Mouse (Mus musculus) mouse embryonic stem cell (cell line): ENCODE results near the gene Mrpl45.
"Not testable (repeated sequence)": the region's sequence is repeated elsewhere in the genome, so short reads cannot be mapped to it uniquely, and the experiment has no call there.

Source experiments
- in situ Hi-C, 2 experiments: fragments of 300-500 bp; cut with MboI; formaldehyde crosslinking; loops; 1 replicate in 1 of 2; 3 replicates in 1 of 2; pipeline ENCODE4 v1.14.3; 2019 to 2020; ENCODE audit warnings: low sequenced_read_pairs in 2 of 2, low pct_unique_long_range_greater_than_20kb in 1 of 2, mixed read lengths in 1 of 2; ENCODE audit not compliant: unreplicated experiment in 1 of 2

Gene Mrpl45

GRCm38 (mm10) chr11:97289276-97290230, 26.0 kb upstream of the Mrpl45 start:
- in situ Hi-C loops = no loop called here

DNA sequence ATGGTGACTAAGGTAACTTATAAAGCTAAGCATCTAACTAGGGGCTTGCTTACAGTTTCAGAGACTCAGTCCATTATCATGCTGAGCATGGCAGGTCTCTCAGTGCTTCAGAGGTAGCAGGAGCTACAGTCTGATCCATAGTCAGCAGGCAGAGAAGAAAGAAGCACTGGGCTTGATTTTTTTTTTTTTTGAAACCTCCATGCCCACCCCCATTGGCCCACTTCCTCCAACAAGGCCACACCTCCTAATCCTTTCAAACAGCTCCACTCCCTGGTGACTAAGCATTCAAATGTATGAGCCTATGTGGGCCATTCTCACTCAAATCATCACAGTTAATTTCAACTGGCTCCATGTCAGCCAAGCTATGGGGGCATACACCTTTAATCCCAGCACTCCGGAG, 22.8 kb upstream of the Mrpl45 start:
- in situ Hi-C loops = no loop called here

DNA sequence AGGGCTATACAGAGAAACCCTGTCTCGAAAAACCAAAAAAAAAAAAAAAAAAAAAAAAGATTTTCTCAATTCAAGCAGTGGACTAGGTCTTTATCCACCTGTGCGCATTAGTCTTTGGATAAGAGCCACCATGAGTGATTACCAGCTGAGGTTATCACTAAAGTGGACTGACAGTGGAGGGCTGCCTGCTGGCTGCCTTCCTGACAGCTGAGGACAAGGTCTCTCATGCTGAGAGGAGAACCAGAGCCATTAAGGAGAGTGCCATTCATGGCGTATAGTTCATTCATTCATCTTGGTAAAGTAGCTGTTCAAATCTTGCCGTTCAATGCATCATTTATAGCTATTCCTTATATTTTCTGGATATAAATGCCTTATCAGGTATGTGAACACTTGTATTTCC, 19.0 kb upstream of the Mrpl45 start:
- in situ Hi-C loops = no loop called here

- in situ Hi-C loops = no loop called here
Observed at GRCm38 (mm10) chr11:97299939-97300338, 15.6 kb upstream of the Mrpl45 start.

DNA sequence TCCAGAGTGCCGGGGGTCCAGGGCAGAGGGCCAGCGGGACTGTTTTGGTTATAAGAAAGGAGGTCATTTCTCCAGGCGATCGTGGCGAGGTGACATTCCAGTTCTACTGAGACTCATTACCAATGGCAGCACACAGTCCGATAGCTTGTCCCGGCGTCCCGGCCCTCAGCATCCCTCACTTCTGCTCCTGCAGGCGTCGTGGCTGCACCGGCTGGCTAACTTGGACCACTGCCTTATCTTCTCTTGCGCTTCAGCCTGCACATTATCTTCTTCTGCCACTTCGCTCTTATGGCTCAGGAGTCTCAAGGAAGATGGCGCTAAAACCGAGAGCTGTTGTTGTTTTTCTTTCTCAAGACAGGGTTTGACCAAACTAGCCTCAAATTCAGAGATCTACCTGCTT, 14.1 kb upstream of the Mrpl45 start:
- in situ Hi-C loops = no loop called here

GRCm38 (mm10) chr11:97302231-97302781, 13.2 kb upstream of the Mrpl45 start:
- in situ Hi-C loops = no loop called here

GRCm38 (mm10) chr11:97304631-97305030, 10.9 kb upstream of the Mrpl45 start:
- in situ Hi-C loops = no loop called here

- in situ Hi-C loops = no loop called here
Observed at GRCm38 (mm10) chr11:97307294-97308069, 8.0 kb upstream of the Mrpl45 start.

DNA sequence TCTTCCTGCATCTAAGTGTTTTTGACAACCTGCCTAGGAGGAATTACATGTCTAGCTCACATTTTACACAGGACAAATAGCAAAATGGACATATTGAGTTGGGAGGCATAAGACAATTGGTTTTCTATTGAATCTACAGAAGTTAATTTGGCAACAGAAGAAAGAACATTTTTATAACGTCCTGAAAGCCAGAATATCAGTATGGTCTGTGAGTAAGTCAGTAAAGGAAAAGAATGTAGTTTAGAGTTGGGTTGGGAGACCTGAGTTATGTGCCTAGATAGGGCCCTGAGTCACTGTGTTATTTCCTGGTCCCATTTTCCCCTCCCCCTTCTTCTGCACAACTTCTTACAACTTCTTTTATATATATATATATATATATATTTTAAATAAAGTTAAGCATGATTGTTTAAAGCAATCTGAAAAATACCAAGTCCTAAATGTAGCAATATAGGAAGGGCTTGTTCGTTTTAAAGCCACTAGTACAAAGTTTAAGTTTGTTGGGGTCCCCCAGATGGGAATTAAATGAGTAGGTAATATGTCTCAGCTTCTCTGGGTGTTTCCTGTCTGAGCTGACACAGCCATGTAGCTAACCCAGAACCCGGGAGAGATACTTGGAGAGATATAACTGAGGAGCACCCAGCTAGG, 6.6 kb upstream of the Mrpl45 start:
- in situ Hi-C loops = no loop called here

GRCm38 (mm10) chr11:97309451-97309836, 6.1 kb upstream of the Mrpl45 start:
- in situ Hi-C loops = no loop called here

- in situ Hi-C loops = no loop called here
Observed at GRCm38 (mm10) chr11:97309911-97310571, 5.5 kb upstream of the Mrpl45 start.

DNA sequence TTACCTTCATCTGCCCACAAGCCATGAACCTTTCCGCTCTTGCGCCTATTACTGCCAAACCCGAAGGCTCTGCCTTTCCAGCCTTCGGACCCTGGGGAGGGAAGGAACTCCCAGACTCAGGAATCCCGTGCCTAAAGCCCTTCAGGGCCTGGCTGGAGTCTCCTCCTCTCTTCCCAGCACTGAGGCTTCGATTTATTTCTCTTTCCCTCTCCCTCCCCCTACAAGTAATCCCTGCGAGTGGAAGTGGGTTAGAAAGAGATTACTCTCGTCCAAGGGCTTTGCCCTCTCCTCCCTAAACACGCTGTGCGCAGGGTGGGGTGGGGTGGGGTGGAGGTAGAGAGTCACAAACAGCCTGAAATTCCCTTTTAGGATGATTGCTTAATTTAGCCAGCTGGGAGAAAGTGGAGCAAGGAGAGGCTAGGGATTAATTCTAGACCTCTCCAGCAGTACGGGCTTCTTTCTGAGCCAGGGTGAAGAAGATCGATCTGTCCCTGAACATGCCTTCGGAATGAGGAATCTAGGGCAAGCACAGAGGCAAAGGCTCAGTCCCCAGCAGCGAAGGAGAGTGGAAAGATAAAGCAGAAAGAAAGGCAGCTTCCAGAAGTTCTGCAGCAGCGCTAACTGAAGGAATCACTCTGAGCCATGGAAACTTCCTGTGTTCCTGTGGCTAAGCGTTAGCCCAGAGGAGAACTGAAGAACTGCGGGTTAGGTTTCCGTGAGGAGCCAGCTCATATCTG, 4.5 kb upstream of the Mrpl45 start:
- in situ Hi-C loops = no loop called here

- in situ Hi-C loops = not testable (repeated sequence)
Observed at GRCm38 (mm10) chr11:97312871-97313270, 2.6 kb upstream of the Mrpl45 start.

DNA sequence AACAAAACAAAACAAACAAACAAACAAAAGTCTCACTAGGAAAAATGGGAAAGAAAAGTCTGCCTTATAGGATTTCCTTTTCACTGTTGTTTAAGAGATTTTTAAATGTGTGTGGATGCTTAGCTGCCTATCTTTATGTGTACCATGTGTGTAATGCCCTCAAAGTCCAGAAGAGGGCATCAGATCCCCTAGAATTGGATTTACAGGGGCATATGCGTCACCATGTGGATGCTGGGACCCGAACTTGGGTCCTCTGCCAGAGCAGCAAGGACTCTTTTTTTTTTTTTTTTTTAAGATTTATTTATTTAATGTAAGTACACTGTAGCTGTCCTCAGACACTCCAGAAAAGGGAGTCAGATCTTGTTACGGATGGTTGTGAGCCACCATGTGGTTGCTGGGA, 1.4 kb upstream of the Mrpl45 start:
- in situ Hi-C loops = no loop called here

- in situ Hi-C loops = no loop called here
Observed at GRCm38 (mm10) chr11:97314751-97315503, 589 bp upstream of the Mrpl45 start.

GRCm38 (mm10) chr11:97321197-97321596, 5.7 kb downstream of the Mrpl45 start:
- in situ Hi-C loops = no loop called here
